Mouse (Mus musculus) olfactory bulb, adult 2 months (tissue): Measurements from ENCODE around the gene Mrps21.

Source experiments
- CTCF ChIP-seq: fragments of 200-500 bp; IDR thresholded peaks from 2 replicates; pipeline ENCODE4 v1.5.1; 2012; ENCODE audit warnings: low read depth, mild to moderate bottlenecking, low read length, moderate library complexity; ENCODE audit not compliant: insufficient read depth
- POLR2A ChIP-seq: fragments of 200-500 bp; IDR thresholded peaks from 2 replicates; pipeline ENCODE4 v1.6.1; 2012; ENCODE audit warnings: mild to moderate bottlenecking, low read depth, low read length, moderate library complexity; ENCODE audit not compliant: insufficient read depth

DNA sequence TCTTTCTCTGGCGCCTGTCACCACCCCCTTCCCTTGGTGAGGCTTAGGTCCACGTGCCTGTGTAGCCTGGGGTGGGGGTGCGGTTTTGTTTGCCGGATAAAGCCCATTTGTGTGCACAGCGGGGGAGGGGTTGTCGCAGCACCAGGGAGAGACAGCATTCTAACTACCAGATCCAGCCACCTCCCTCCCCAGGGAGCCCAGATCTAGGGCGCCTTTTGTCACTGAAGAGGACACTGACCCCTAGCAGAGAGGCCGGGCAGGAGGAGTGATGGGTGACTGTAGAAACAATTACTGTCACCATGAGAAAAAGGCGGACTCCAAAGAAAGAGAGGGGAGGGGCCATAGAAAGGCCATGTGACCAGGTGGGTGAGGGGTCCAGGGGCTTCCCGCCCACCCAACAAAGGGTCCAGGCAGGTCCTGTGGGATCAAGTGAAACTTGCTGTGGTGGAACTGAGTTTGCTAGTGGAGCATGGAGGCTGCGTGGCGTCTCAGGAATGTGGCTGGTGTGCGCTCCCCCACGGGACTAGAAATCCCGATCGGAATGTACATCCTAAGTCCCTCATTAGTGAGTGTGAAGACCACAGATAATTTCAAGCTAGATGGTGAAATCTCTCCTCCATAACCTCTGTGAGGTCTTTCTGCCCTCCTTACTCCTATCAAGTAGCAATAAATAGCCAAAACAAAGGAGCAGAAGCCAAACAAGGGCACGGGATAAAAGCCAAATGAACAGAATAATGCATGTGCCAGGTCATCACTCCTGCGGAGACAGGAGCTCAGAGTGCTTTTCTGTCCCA is 34.0 kb upstream of the Mrps21 start:
- no peak for TF ChIP-seq CTCF
- TF ChIP-seq POLR2A: no peak
